Mouse (Mus musculus) adrenal gland, adult (tissue): ENCODE data around the gene Gga2.

Experiments
- DNase-seq, 2 experiments: peaks; one replicate each; pipeline ENCODE4 v3.0.0; 2022 to 2023; ENCODE audit warnings: low spot score in 1 of 2; ENCODE audit not compliant: inconsistent age in 2 of 2

Gene Gga2

DNA sequence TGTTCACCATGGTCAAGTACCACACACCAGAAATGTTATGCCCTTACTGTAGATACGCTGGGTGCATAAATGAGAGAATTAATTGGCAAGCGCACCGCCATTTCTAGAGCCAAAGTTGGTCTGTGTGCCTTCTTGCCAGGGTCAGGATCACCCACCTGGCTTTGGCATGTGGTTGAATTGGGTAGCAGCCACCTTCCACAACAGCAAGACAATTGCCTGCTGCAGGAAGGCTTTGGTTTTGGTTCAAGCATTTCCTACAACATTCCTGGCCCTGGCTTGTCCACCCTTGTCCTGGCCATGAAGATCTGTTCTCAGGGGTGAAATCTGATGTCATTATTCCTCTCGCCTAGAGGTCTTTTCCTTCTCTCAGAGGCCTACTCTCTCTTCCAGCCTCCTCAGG is 8.7 kb downstream of the Gga2 start:
- no peak for DNase-seq

DNA sequence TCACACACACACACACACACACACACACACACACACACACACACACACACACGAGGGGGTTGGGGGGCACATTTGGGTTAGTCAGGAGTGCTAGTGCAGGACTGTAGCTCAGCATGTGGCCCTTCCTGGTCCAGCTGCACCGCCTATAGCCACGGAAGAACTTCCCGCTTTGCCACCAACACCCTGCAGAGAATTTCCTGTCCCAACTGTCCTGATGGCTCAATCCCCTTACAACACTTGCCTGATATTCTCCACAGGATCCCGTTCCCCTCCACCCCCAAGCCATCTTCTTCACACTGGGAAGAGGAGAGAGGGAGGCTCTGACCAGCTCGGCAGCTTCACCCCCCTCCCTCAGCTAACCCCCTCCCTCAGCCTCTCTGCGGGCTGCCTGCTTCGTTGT is 20.6 kb downstream of the Gga2 start:
- no peak for DNase-seq

DNA sequence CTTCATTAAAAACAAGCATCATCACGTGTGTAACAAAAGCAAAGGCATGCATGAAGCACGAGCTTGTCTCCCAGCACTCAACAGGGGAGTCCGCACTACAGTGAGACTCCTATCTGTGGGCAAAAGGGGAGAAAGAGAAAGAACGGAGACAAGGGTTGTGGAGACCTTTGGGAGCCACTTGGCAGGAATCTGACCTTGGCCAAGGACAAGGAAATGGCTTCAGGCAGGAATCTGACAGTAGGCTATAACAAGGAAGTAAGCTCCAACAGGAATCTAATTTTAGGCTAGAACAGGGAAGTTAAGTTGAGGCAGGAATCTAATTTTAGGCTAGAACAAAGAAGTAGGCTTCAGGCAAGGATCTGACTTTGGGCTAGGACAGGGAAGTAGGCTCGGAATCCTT is 25.1 kb downstream of the Gga2 start:
- no peak for DNase-seq

DNA sequence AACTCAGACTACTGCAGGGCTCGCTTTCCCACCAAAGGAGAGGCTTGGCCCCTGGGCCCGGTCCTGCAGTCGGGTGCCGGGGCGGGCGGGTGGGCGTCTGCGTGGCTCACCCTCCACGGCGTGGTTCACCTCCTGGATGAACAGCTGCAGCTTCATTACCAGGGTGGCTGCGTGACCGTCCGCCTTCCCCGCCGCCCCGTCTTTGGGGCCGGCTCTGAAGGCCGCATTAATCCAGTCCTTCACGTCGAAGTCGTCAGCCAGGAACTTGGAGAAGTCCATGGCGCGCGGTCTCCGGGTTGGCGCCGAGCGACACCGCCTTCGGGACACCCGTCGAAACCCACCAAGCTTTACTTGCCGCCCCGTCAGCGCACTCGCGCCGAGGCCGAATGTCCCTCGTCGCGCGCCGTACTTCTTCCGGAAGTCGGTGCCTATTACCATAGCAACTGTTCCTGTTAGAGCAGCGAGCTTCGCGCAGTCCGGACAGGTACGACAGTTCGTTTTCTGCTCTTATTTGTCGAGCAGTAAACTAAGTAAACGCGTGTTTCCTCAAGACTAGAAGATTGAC is 39.6 kb downstream of the Gga2 start, which contains the start of gene Cog7:
Cog7 (minus strand) TSS at position 405 of the 565 bp plus-strand sequence.
- peak; percentile 91 to 97 for DNase-seq

DNA sequence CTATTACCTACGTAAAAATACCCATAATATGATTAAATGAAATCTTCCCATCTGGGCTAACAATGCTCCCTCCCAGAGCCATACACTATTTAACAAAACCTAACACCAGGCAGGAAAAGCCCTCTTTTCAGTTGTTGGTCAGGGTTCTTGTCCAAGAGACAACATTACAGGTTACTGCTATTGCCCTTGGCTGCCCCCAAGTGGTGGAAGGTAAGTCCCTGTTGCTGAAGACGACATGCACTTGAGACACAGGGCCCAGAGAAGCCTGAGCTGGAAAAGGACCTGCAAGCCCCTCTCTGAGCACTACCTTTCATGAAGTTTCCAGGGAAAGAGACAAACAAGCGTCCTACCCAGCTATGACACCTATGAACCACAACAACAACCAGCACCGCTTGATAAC is 46.0 kb downstream of the Gga2 start:
- peak; percentile 30 to 77 for DNase-seq

DNA sequence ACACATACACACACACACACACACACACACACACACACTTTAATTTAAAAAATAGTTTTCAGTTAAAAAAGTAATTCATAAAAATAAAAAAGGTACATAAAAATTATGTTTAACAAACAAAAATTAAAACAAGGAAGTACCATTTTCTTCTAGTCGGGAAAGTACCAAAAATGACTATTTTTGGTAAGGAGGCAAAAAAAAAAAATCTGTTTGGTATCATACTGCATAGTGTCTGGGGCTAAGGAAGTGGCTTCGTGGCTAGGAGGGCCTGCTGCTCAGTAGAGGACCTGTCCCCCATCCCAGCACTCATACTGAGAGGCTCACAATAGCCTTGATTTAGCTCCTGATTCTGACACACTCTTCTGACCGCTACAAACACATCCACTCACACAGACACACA is 49.3 kb downstream of the Gga2 start:
- no peak for DNase-seq

DNA sequence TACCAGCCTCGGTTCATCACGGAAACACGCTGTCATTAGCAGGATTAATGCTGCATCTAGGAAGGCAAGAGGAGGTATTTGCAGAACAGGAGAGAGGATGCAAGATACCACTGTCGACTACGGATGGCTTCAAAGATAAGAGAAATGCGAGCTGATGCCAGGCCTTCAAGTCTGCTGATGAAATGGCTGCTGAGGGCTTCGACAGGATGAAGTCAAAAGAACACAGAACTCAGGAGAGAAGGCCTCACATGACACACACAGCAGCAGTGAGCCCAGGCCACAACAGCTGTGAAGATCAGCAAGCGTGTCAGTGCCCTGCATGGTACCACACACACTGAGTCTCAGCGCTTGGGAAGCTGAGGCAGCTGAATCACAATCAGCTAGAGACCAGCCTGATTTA is 50.8 kb downstream of the Gga2 start:
- no peak for DNase-seq

DNA sequence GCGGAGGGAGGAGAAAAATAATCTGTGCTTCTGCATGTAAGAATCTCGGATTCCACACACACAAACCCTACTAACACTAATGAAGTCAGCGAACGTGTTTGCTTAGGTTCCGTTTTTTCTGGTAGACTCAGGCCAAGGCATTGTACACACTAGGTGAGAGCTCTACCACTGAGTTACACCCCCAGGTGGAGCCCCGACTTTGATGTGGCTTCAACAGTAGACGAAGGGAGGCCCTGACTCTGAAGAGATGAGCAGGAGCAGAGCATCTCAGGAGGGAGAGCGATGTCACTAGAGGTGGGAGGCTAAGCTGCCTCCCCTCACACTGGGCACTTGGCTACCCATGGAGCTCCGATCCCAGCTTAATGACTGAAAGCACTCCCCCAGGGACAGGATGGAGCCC is 52.2 kb downstream of the Gga2 start:
- DNase-seq, result no peak

DNA sequence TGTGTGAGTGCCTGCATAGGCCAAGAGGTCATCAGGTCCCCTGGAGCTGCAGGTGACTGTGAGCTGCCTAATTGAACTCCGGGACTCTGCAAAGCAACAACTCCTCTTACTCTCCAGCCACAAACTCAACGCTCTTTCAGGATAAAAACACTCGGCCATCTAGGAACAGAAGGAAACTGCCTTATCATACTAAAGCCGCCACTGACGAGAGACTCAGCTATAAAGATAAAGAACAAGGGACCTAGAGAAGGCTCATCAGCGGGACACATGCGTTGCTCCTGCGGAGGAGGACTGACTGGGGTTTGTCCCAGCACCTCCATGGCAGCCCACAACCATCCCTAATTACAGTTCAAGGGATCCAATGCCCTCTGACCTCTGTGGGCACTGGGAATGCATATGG is 52.8 kb downstream of the Gga2 start:
- no peak for DNase-seq

DNA sequence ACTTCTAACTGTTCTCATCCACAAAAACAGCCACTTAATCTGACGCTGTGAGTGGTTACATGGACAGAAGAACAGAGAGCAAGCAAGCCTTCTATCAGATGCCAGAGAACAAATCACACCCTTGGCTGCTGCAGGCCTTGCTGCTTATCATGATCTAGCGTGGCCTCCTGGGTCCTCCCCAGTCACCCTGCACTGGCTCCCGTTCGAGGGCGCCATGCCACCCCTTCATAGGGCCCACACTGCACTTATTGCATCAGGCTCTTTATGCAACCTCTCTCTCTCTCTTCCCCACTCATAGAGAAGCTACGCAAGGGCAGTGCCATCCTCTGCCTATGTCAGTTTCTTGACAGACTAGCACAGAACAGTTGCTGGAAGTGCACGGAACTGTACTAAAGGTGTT is 54.9 kb downstream of the Gga2 start:
- DNase-seq, result no peak

DNA sequence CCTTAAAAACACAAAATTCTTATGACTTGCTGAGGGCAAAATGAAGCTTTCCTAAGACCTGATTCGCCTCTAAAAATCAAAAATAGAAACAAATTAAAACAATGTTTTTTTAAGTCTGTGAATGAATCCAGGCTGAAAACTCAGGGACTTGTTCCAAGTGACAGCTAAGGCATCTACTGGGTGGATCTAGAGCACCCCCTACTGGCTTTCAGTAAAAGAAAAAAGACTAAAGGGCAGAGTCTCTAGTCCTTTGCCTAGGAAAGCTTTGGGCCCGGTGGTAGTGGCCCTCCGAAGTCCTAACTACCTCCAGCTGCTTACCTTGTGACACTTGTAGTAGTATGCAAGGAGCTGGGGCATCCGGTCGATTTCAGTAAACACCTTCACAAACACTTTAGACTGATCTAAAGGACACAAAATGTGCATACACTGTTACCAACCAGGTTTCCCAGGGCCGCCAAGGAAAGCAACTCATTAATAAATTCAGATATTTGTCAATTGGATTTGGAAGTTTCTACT is 57.1 kb downstream of the Gga2 start:
- DNase-seq, result peak; percentile 16 to 81

DNA sequence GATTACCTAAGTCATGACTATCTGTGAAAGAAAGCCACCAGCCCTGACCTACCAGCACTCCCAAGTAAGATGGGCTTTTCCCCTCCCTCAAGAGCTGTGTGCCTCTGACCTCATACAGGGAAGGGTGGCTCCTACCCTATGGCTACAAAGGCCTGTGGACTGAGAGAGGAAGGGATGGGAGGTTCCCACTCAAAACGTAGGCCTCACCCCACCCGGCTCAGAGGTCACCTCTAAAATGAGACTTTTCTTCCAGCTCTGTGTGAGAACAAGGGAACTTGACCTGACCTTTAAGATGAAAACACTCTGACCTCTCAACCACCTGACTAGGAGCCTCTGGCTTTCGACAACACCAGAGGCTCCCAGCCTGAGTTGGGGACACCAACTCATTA is 58.5 kb downstream of the Gga2 start:
- no peak for DNase-seq

DNA sequence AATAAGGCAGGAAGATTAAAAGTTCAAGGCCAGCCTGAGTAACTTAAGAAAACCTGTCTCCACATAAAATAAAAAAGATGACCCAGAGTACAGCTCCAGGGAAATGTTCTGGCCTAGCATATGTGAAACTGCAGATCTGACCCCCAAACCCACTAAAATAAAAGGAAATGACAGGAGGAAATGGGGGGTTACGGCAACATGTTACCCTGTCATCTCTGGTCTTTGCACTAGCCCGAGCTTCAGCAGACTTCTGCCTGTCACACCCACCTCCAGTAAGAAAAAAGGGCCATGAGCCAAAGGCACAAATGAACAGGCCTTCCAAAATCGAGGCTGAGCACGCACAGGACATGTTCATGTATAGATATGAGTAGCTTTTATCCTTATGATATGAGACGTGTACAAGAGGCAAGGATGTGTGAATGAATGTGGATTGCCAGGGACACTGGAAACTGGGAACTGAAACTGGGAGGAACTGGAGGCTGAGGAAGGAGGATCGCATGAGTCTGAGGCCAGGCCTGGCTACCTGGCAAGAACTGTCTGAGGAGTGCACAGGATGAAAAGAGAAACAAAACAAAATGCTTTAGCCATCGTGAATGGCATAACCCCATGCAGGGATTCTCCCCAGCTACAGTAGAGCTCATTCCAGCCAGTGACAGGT is 59.0 kb downstream of the Gga2 start:
- DNase-seq, result no peak

DNA sequence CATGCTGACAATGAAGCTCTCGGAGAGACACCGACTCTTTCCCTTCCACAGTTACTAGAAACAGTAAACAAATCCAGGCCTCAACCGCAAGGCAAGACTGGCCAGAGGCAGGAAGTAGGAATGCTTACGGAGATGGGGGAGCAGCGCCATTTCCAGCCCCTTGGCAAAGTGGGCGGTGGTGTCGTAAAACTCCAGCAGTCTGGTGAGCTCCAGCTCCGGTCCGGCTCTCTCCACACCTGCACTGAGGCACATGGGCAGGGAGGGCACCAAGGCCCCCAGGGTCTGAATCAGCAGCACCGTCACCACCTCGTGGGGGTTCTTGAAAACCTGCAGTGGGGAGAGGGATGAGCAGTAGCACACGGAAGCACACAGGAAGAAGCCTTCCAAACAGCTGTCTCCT is 65.2 kb downstream of the Gga2 start:
- no peak for DNase-seq

DNA sequence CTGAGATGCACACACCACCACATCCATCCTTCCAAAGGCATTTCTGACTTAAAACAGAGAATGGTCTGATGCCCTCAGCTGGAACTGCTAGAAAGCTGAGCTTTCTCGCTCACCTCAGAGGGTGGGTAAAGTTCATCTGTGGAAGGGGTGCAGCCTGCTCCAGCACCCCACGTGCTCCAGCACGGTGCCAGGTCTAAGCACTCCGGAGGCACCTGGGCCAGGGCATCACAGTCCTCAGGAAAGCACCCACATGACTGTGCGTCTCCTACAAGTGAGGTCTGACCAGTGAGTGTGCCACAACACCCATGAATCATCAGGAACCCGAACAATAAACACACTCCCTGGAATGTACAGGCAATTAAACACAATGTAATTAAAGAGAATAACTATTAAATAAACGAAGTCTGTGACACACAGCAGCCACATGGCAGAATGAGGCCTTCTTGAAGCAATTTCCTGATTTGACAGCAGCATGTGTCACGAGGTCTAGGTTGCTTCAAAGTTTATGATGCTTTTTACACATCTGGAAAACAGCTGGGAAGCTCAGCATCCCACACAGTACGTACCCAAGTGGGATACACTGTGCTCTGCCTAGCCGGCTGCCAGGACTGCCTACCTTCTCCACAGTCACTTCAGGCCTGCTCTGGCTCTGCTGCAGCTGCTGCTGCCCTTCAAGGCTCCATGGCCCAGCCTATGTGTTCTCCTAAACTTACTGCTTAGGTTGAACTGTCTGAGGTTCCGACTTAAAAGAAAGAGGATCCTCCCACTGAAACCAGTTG is 65.9 kb downstream of the Gga2 start:
- no peak for DNase-seq

DNA sequence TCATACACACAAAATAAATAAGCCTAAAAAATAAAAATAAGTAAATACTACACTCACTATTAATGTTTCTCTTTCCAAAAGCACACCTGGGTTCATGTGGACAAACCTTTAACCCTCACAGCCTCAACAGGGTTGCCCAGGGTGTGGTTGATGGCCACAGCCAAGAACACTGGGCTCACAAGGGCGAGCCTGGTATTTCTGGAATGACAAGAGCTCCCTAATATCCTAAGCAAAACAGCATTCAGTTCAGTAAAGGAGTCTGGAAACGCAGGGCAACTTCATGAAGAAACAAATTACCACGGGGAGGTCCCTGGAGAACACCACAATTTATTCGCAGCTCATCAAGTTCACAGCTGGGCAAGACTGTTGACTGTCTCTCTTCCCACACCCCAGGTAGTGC is 73.5 kb downstream of the Gga2 start:
- no peak for DNase-seq

DNA sequence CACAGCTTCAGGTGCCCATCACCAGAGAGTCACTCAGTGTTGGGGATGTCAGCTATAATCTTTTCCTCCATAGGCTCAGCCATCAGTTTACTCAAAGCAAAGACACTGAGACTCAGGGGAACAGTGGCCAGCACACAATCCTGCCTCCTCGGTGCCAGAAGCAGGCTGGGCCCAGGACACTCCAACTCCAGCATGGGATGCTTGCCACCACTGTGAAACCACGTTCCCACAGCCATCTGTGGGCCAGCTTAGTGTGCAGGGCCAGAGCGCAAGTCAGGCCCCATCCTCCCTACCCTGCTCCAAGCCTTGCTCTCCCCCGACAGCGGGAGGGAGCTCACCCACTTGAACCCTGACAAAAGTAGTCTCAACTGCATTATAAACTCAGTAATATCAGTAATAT is 74.8 kb downstream of the Gga2 start:
- no peak for DNase-seq

DNA sequence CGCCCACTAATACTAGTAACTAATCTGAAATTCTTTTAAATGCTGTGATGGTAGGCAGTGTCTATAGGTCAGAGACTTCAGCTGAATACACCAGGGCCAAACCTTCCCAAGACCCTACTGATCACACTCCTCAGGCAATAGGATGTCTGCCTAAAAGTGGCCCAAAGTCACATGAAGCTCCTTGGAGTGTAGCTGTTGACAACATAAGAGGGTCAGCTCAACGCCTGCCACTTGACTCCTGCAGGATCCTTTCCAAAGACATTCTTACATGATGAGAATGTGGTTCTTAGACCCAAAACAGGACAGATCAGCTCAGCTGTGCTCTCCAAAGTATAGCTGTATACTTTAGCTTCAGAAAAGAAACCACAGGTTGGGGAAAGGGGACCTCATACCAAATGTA is 78.7 kb downstream of the Gga2 start:
- no peak for DNase-seq

DNA sequence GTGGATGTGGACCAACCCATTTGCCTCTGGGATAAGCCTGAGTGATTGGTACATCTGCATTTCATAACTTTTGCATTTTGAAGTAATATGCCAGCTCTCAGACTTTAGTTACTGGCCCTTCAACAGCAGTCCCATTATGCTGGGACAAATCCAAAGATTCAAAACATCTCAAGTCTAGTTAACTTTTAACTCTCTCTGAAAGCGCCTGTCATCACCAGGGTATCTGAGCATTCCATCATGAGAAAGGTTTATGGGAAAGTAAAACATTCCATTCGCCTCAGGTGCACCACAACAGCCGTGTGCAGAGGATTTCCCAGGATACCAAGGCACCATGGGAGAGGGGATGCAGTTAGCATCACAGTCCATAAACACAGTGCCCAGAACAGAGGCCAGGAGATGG is 79.4 kb downstream of the Gga2 start:
- no peak for DNase-seq

DNA sequence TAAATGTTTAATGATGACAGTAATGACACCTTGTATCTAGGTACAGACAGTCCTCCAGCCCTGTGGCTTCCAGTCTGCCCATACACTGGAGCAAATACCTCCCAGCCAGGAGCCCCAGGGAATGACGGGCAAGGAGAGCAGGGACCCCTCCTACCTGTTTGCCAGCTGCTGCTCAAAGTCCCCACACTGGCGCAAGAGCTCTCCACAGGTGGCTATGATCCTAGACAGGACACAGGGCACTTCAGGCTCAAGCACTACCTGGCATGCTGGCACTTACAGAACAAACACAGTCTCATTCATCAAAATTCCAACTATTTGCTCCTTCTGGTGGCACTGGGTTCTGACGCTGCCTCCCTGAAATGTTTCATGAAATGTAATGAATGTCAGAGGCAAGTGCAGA is 80.0 kb downstream of the Gga2 start:
- DNase-seq, result no peak

DNA sequence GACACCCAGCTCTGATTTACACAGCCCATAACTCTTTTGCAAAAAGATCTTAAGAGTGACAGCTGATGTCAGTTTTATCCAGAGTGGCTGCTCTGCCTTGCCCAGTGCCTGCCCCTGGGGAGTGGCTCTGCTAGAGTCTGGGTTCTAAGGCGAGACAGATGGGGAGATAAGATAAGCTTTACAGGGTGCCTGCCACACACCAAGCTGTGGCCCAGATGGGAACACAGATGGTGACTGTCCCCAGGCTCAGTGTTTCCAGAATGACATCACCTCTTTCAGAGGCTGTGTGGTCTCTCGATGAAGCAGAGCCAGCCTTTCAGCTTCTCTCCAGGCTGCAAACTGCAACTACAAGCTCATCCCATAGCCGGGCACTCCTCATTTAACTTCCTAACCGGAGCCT is 81.3 kb downstream of the Gga2 start:
- peak in 1 of 2 experiments; percentile 16 for DNase-seq

DNA sequence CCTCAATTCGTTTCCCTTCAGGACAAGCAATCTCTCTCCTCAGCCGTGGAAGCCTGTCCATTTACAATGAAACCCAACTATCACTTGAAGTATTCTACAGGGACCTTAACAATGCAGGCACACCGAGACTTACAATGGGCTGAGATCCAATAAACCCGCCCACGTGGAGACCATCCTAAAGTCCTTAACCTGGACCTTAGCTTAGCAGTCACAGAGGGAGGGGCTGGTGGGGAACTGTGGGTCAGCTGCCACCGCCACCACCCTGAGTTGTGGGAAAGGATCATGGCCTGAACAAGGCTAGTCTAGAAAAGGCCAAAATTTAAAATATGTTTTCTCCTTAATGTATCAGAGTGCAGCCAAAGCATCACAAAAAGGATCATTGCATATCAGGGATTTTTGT is 81.8 kb downstream of the Gga2 start:
- DNase-seq, result no peak
